Mouse (Mus musculus): ENCODE measurements around the gene Cpm.
"Not testable (repeated sequence)": the region's sequence is repeated elsewhere in the genome, so short reads cannot be mapped to it uniquely, and the experiment has no call there.

Cpm gene

GRCm38 (mm10) chr10:117629169-117629971 is at the start of gene Cpm:
Gene Cpm (plus strand): TSS chr10:117629500.
- DNase-seq, result peak; percentile 33 to 57

- no peak for DNase-seq
These were observed 49.5 kb upstream of the Cpm start for GRCm38 (mm10) chr10:117579771-117580284.

GRCm38 (mm10) chr10:117580405-117580804 is 48.9 kb upstream of the Cpm start:
- DNase-seq, result no peak

GRCm38 (mm10) chr10:117581007-117581752 is 48.1 kb upstream of the Cpm start:
- DNase-seq, result no peak

GRCm38 (mm10) chr10:117581753-117582062 is 47.6 kb upstream of the Cpm start:
- DNase-seq, result no peak

- no peak for DNase-seq
These were observed 45.9 kb upstream of the Cpm start for GRCm38 (mm10) chr10:117583155-117584061.

GRCm38 (mm10) chr10:117584102-117584501 is 45.2 kb upstream of the Cpm start:
- DNase-seq, result no peak

- DNase-seq, result no peak
These were observed 44.5 kb upstream of the Cpm start for GRCm38 (mm10) chr10:117584566-117585515.

- no peak for DNase-seq
These were observed 43.5 kb upstream of the Cpm start for GRCm38 (mm10) chr10:117585600-117586299.

GRCm38 (mm10) chr10:117586859-117587258 is 42.4 kb upstream of the Cpm start:
- no peak for DNase-seq

- DNase-seq, result no peak
These were observed 42.0 kb upstream of the Cpm start for GRCm38 (mm10) chr10:117587335-117587734.

GRCm38 (mm10) chr10:117588416-117589143 is 40.7 kb upstream of the Cpm start:
- not testable (repeated sequence) for DNase-seq

GRCm38 (mm10) chr10:117589144-117589940 is 40.0 kb upstream of the Cpm start:
- no peak for DNase-seq

GRCm38 (mm10) chr10:117590331-117591301 is 38.7 kb upstream of the Cpm start:
- no peak for DNase-seq

- DNase-seq, result no peak
These were observed 37.5 kb upstream of the Cpm start for GRCm38 (mm10) chr10:117591766-117592165.

- no peak for DNase-seq
These were observed 36.8 kb upstream of the Cpm start for GRCm38 (mm10) chr10:117592306-117593040.

GRCm38 (mm10) chr10:117593041-117593570 is 36.2 kb upstream of the Cpm start:
- DNase-seq, result no peak
